Mouse (Mus musculus) cortical plate, adult 2 months (tissue): ENCODE measurements around the gene Haus2. TPM values are rescaled to one million over a fixed set of nuclear protein-coding genes. Genes with fewer than 3 reads are reported as not detected.

Experiments used
- H3K27ac ChIP-seq: fragments of 200-500 bp; 2 replicates; pipeline ENCODE4 v1.5.1; 2012; ENCODE audit warnings: low read length, control low read depth, inconsistent platforms; ENCODE audit not compliant: insufficient read depth
- H3K4me1 ChIP-seq: fragments of 200-500 bp; 2 replicates; pipeline ENCODE4 v1.6.1; 2011; ENCODE audit warnings: low read length; ENCODE audit not compliant: control insufficient read depth, insufficient read depth
- H3K4me3 ChIP-seq: fragments of 200-500 bp; 2 replicates; pipeline ENCODE4 v1.5.1; 2011; ENCODE audit warnings: mild to moderate bottlenecking, low read length, control low read depth; ENCODE audit not compliant: insufficient read depth
- CTCF ChIP-seq: fragments of 200-500 bp; IDR thresholded peaks from 2 replicates; pipeline ENCODE4 v1.5.1; 2011; ENCODE audit warnings: mild to moderate bottlenecking, control low read depth, low read length; ENCODE audit not compliant: insufficient read depth; ENCODE audit errors: extremely low read depth
- POLR2A ChIP-seq: fragments of 200-500 bp; IDR thresholded peaks from 2 replicates; pipeline ENCODE4 v1.6.1; 2011; ENCODE audit warnings: mild to moderate bottlenecking, low read length, control low read depth; ENCODE audit not compliant: insufficient read depth; ENCODE audit errors: extremely low read depth
- polyA plus RNA-seq: library from polyadenylated mRNA; depleted of rRNA; stranded (reverse); fragments of >200 nt; gene quantifications from 2 replicates; pipeline ENCODE4 v1.2.3, GENCODE M21; 2012

Haus2 gene
- polyA plus RNA-seq, 1 experiment = 17.4 TPM

- no peaks in the 10 kb centered on the region for H3K4me1 ChIP-seq
- no peak overlapping the region for H3K4me3 ChIP-seq
- TF ChIP-seq CTCF = 0 out of 2 replicates have a peak, but pooled peaks have one; percentile 16
- no peak for TF ChIP-seq POLR2A
- no peak overlapping the region for H3K27ac ChIP-seq
Observed at GRCm38 (mm10) chr2:120619538-120619937, 10.4 kb downstream of the Haus2 start.

DNA sequence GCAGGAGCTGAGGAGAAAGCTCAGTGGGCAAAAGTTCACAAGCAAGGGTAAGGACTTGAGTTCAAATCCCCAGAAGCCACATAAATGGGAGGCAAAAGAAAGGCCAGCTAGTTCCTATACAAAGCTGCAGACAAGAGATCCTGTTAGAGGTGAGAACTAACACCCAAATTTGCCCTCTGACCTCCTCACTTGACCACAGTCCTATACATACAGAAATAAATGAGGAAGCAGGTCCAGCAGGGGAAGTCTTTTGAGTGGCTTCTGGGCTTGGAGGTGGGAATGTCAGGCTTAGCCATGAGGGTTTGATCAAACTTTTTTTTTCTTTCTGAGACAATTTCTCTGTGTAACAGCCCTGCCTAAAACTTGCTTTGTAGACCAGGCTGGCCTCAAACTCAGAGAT is 13.7 kb downstream of the Haus2 start:
- no peaks in the 10 kb centered on the region for H3K4me1 ChIP-seq
- TF ChIP-seq CTCF = no peak
- no peak for TF ChIP-seq POLR2A
- no peak overlapping the region for H3K27ac ChIP-seq
- H3K4me3 ChIP-seq = no peak overlapping the region

- H3K4me1 ChIP-seq = peaks cover 1% of the 10 kb centered on the region; the same call in 1 of the 2 replicates
- H3K27ac ChIP-seq = no peak overlapping the region
- no peak for TF ChIP-seq CTCF
- TF ChIP-seq POLR2A = no peak
- peak overlapping the region; percentile 44; the same call in 1 of the 2 replicates for H3K4me3 ChIP-seq
Observed at GRCm38 (mm10) chr2:120628076-120628865, 19.1 kb downstream of the Haus2 start.

DNA sequence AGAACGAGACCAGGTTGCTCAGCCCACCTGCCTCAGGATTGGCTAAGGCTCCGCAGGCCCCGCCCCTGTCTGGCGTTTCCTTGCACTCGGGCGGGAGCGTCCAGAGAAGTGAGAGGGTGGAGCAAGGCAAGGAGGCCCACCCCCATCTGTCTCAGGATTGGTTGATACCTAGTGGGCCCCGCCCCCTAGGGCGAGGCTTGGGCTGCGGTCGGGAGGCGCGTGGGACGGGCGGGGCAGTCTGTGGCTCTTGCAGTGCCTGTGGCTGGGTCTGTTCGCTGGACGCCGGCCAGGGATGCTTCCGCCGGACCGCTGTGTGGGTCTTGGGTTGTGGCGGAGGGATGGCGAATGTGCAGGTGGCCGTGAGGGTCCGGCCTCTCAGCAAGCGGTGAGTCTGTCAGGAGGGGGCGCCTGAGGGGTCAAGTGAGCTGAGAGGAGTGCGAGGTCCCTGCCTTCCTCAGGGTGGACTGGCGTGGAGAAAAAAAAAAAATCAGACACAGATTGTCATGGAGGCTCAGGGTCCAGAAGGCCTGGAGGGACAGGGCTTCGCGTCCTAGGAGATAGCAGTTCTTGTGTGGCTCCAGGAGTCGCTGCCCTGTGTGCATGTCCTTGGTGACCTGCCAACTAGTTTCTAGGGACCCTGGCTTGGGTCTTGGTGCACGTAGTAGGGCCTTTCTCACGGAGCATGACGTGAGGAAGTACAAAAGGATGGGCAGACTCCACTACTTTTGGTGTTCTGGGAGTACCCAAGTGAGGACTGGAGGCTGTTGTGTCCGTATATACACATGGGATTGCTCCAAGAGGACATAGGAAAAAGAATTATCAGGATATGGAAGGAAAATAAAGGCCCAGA is 19.9 kb downstream of the Haus2 start, which contains the start of gene Stard9:
Gene Stard9, plus strand, starts transcription at position 236 of the 850 bp plus-strand sequence.
- no peak within 1 kb of the TSS for H3K27ac ChIP-seq

DNA sequence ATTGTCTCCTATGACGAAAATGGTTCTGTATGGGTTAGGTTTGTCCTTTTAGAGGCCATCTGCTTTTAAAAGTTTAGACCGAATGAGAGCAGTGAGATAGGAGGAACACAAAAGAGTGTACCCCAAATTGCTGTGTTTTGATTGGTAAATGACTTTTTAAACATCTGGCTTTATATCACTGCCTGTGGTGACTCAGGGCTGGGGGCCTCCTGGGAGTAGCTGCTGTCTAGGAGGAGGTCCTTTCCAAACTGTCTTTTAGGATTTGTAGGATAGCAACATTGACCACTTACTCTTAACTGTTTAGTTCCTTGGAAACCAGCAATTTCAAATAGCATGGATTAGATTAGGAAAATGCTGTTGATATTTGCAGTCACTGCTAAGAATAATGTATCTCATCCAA is 21.1 kb downstream of the Haus2 start:
- peaks cover 1% of the 10 kb centered on the region; the same call in 1 of the 2 replicates for H3K4me1 ChIP-seq
- no peak overlapping the region for H3K4me3 ChIP-seq
- no peak overlapping the region for H3K27ac ChIP-seq
- TF ChIP-seq CTCF = no peak
- TF ChIP-seq POLR2A = no peak

More for the DNA sequence above, 19.9 kb downstream of the Haus2 start, which contains the start of gene Stard9:
- Histone ChIP-seq H3K4me1 (peaks cover 1% of the 10 kb centered on the region; the same call in 1 of the 2 replicates), H3K4me3 (peak within 1 kb of the TSS; percentile 44)
- TF ChIP-seq POLR2A (no peak), CTCF (peak; percentile 5; the same call in 1 of the 2 replicates)

DNA sequence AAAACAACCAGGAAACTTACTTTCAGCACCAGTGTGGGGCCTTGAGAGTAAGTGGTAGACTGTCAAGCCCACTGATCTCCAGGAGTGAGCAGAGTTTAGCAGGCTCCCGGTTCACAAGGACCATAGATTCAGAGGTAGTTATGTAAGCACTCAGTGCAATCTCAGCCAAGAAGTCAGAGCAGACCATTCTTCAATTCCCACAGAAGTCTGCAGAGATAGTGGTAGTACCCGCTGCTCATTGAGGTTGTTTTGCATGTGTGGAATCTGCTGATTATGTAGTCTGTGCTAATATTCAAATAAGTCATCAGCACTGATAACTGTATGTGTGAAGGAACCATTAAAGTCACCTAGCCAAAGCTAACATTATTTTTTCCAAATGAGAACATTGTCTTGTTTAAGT is 21.5 kb downstream of the Haus2 start:
- no peak overlapping the region for H3K27ac ChIP-seq
- TF ChIP-seq POLR2A = no peak
- no peak overlapping the region for H3K4me3 ChIP-seq
- H3K4me1 ChIP-seq = peaks cover 1% of the 10 kb centered on the region; the same call in 1 of the 2 replicates

DNA sequence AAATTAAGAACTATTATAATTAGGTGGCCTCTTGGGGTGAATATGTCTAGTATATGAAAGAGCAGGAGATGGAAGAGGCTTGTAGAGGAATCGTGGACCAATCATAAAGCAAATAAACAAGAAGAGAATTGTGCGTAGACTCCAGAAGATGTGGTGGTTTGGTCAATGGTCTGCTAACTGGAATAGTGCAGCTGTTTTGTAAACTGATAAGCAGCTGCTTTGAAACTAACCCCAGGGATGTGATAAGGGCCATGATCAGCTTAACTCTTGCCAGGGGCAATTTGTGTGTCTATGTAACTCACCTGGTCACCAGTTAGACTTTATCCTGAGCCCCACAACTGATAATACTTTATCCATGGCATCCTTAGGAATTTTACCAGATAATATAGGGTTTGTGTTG is 22.3 kb downstream of the Haus2 start:
- Histone ChIP-seq H3K4me1 (peaks cover 1% of the 10 kb centered on the region; the same call in 1 of the 2 replicates), H3K27ac (no peak overlapping the region), H3K4me3 (no peak overlapping the region)
- TF ChIP-seq CTCF (no peak), POLR2A (no peak)

DNA sequence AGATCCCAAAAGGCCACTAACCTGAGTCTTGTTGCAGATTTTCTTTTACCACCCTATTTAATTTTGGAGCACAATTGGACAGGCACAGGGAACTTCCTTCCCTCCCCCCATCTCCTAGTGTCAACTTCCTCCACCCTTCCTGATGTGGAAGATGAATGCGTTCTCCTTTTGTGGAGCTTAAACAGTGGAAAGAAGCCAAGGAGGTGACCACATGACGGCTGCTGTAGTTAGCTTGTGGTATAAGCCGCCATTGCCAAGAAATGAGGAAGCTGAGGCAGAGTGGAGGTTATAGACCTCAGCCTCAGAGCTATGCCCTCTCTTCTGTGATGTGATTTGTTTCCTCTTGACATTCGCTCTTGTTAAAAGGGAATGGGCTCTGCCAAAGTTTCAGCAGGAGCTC is 22.8 kb downstream of the Haus2 start:
- H3K27ac ChIP-seq = no peak overlapping the region
- peaks cover 1% of the 10 kb centered on the region; the same call in 1 of the 2 replicates for H3K4me1 ChIP-seq
- no peak overlapping the region for H3K4me3 ChIP-seq
- TF ChIP-seq POLR2A (no peak), CTCF (no peak)

DNA sequence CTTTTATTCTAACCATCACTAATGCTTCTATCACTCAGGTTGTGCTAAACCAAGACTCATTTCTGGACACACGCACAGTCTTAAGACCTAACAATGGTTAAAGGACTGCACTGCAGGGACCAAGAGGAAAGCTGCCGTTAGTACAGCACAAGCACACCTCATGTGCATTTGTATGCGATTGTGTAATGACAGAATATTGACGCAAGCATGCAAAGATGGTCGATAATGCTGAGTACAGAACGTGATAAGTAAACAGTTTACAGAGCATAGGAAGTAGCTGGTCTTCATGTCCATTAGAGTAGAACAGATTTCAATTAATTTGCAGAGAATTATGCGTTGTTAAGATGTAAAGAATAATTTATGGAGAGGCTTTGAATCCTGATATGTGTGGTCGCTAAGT is 31.7 kb downstream of the Haus2 start:
- TF ChIP-seq POLR2A = no peak
- no peak for TF ChIP-seq CTCF
- H3K27ac ChIP-seq = no peak overlapping the region
- H3K4me3 ChIP-seq = no peak overlapping the region
- no peaks in the 10 kb centered on the region for H3K4me1 ChIP-seq
